Mouse (Mus musculus): ENCODE measurements around the gene Scd2.

DNA sequence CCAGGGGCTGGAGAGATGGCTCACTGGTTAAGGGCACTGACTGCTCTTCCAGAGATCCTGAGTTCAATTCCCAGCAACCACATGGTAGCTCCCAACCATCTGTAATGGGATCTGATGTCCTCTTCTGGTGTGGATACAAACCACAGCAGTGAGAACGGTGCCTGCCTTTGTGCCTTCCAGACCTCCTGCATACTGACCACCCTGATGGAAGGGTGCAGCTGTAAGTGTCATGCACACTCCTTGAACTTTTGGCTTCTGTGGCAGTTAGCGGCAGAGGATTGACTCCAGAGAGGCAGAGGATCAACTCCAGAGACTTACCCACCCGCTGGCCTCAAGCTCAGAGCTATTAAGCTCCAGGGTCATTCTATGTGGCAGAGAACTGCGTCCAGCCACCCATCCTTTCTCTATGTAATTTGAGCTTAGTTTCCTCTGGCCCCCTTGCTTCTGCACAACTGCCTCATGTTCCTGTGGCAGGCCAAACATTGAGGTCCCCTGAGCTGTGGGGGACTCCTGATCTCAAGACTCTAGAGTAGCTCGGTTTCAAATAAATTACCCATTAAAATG lies 23.4 kb downstream of the Scd2 start:
- TF ChIP-seq CTCF (IDR thresholded peaks at IDR 0.05; ENCODE audit: low read depth, low read length) (no peak), GATA2 (IDR thresholded peaks at IDR 0.05; ENCODE audit: borderline replicate concordance, low read depth, low read length) (no peak), TAL1 (conservative IDR thresholded peaks at IDR 0.05; ENCODE audit: low read depth, low read length) (no peak), GATA1 (IDR thresholded peaks at IDR 0.05; ENCODE audit: borderline replicate concordance, low read length) (no peak), POLR2AphosphoS5 (IDR thresholded peaks at IDR 0.05; ENCODE audit: insufficient replicate concordance, low read depth, low read length) (no peak)
